Mouse (Mus musculus) limb, embryonic 13.5 days (tissue): ENCODE results near the gene Olfr374. TPM values are rescaled to one million over a fixed set of nuclear protein-coding genes. Genes with fewer than 3 reads are reported as not detected.
"Not testable (repeated sequence)": the region's sequence is repeated elsewhere in the genome, so short reads cannot be mapped to it uniquely, and the experiment has no call there.

ENCODE experiments used
- ATAC-seq: fragments of 200-750 bp; cut with Nextera tagmentation; 2 replicates; pipeline ENCODE4 v1.8.0; 2017; ENCODE audit warnings: low read depth, moderate number of reproducible peaks, moderate TSS enrichment; ENCODE audit not compliant: low FRiP score
- H3K27ac ChIP-seq: fragments of 300-500 bp; sonication (generic); 2 replicates; pipeline ENCODE4 v1.5.1; 2015; ENCODE audit warnings: inconsistent platforms, mild to moderate bottlenecking, moderate library complexity
- H3K27me3 ChIP-seq: fragments of 300-500 bp; sonication (generic); 2 replicates; pipeline ENCODE4 v1.6.1; 2015; ENCODE audit warnings: mild to moderate bottlenecking, inconsistent platforms
- H3K36me3 ChIP-seq: fragments of 300-500 bp; sonication (generic); 2 replicates; pipeline ENCODE4 v1.6.1; 2015; ENCODE audit warnings: inconsistent platforms, mild to moderate bottlenecking, moderate library complexity
- H3K4me1 ChIP-seq: fragments of 300-500 bp; sonication (generic); 2 replicates; pipeline ENCODE4 v1.6.1; 2015; ENCODE audit warnings: inconsistent platforms
- H3K4me2 ChIP-seq: fragments of 300-500 bp; sonication (generic); replicated peaks from 2 replicates; pipeline ENCODE4 v1.6.1; 2015; ENCODE audit warnings: inconsistent platforms, mild to moderate bottlenecking, moderate library complexity
- H3K4me3 ChIP-seq: fragments of 300-500 bp; sonication (generic); 2 replicates; pipeline ENCODE4 v1.5.1; 2015; ENCODE audit warnings: moderate library complexity, mild to moderate bottlenecking, inconsistent platforms
- H3K9ac ChIP-seq: fragments of 300-500 bp; sonication (generic); 2 replicates; pipeline ENCODE4 v1.6.1; 2015; ENCODE audit warnings: mild to moderate bottlenecking, inconsistent platforms
- H3K9me3 ChIP-seq: fragments of 300-500 bp; sonication (generic); 2 replicates; pipeline ENCODE4 v1.6.1; 2016; ENCODE audit warnings: inconsistent platforms
- WGBS: fragments of 180-500 bp; shearing (Covaris S2); methylation state at CpG from one replicate; pipeline ENCODE4 v1.1.7; 2015; 5-methylcytosine and 5-hydroxymethylcytosine counted together
- polyA plus RNA-seq: library from polyadenylated mRNA; unstranded; fragments of >200 nt; fragmentation: Nextera tagmentation; extraction: Ambion mirVana; gene quantifications from 2 replicates; pipeline ENCODE4 v1.2.1, GENCODE M21; 2015

Gene Olfr374
- polyA plus RNA-seq, result 0.09 TPM in 1 of 2 replicates, not detected in the other

DNA sequence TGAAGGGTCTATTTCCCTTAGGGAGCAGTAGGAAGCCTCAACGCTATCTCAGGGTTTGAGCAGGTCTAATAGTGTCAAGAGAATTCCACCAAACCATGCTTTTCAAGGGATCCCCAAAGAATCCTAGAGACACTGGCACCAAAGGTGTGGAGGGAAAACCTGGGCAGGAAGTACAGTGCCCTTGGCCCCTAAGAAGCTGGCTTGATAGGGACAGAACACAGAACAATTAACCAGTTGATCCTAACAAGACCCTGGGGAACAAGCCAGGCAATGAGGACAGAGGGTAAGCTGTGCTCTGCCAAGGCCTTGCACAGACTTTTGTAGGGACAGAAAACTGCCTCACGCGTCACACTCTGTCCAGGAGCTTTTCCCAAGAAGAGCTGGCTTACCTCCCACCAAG, at the start of gene Olfr374:
TSS of gene Olfr374 (plus strand) at position 301 of the 400 bp plus-strand sequence.
- ATAC-seq, result no peak
- no peaks in the 10 kb centered on the region for H3K27me3 ChIP-seq
- no peak within 1 kb of the TSS for H3K27ac ChIP-seq
- H3K36me3 ChIP-seq, result no peaks in the 10 kb centered on the region
- WGBS, result 81% methylated on average over 3 of the region's 3 CpGs
- no peak within 1 kb of the TSS for H3K4me3 ChIP-seq
- H3K9me3 ChIP-seq, result peaks cover 7% of the 10 kb centered on the region
- H3K4me1 ChIP-seq, result no peaks in the 10 kb centered on the region
- no peak within 1 kb of the TSS for H3K9ac ChIP-seq
- H3K4me2 ChIP-seq, result no peak within 1 kb of the TSS

DNA sequence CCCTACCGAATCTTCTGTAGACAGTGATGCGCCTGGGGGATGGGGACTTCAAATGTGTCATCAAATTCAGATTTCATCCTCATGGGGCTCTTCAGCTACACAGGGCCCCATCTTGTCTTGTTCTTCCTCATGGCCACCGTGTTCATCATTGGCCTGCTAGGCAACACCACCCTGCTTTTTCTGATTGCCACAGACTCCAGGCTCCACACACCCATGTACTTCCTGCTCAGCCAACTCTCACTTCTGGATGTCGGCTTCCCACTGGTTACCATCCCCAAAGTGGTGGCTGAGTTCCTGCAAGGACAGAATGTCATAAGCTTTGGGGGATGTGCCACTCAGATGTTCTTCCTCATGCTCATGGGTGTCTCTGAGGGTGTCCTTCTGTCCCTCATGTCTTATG, 49.2 kb upstream of the Olfr374 start:
- H3K4me1 ChIP-seq, ATAC-seq, H3K9ac ChIP-seq, H3K9me3 ChIP-seq, H3K4me2 ChIP-seq, H3K36me3 ChIP-seq, H3K27me3 ChIP-seq, H3K4me3 ChIP-seq, H3K27ac ChIP-seq: not testable (repeated sequence)
- WGBS, result 85% methylated on average over 3 of the region's 4 CpGs

DNA sequence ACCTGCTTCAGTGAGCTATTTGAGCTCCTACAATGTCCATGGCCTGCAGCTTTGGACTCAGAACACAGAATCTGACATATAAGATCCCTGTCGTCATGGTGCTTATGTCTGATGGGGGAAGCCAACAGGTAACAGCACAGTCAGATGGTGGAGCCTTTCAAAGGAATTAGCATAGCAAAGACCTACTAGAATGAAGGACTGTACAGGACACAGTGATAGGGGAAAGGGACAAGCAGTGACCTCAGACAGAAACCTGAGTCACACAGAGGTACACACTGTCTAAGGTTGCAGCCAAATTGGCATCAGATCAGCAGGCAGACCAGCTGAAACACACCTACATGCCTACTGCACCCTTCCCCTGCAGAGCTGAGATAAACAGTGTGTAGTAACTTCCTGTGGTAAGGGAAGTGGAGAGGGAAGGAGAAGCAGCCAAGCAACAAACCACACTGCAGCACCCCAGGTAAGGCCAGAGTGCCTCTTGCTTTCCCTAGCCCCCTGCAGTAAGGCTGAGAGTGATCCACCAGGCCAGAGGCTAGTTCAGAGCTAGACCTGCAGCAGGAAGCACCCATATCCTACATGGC, 39.9 kb upstream of the Olfr374 start:
- H3K4me1 ChIP-seq, H3K36me3 ChIP-seq, H3K9me3 ChIP-seq, H3K4me3 ChIP-seq, H3K27me3 ChIP-seq, H3K9ac ChIP-seq, H3K27ac ChIP-seq, H3K4me2 ChIP-seq, ATAC-seq: not testable (repeated sequence)
- WGBS, result 87% methylated on average over 1 of the region's 1 CpGs

DNA sequence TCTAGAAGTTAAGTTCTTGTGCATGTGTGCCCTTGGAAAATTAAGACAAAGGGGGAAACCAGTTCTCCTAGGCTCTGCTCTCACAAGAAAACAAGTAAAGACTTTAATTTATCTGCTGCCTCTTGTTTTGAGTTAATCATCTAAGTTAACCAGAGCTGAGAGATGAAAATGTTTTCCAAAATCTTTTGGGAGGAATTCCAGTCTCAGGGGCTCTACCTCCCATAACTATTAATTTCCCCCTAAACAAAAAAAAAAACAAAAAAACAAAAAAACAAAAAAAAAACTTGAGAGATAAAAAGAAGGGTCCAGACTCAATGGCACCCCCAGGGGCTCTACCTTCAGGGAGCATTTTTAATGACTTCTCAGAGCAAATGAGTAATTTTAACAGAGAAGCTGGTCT, 24.0 kb upstream of the Olfr374 start, which contains the start of gene Olfr373:
TSS of gene Olfr373 (plus strand) at position 301 of the 400 bp plus-strand sequence.
- not testable (repeated sequence) for H3K36me3 ChIP-seq, H3K9ac ChIP-seq, H3K9me3 ChIP-seq, H3K4me3 ChIP-seq, H3K27ac ChIP-seq, H3K4me1 ChIP-seq, H3K4me2 ChIP-seq, H3K27me3 ChIP-seq, ATAC-seq

DNA sequence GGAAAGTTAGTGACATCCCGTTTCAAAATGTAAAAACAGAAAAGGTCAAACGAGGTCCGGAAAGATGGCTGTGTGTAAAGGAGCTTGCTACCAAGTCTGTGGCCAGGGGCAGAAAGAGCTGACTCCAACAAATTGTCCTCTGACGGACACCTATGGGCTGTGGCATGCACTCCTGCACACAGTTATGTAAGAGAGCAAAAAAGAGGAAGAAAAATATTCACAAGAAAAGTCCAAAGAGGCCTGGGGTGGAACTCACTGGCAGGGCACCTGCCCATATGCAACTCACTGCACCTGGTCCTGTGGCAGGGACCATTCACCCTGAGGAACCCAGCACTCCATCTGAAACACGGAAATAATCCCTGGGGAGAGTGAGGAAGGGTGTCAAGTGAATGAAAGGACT, 22.1 kb upstream of the Olfr374 start:
- H3K36me3 ChIP-seq, result no peaks in the 10 kb centered on the region
- H3K4me1 ChIP-seq, result no peaks in the 10 kb centered on the region
- no peak overlapping the region for H3K4me2 ChIP-seq
- H3K4me3 ChIP-seq, result no peak overlapping the region
- H3K9ac ChIP-seq, result no peak overlapping the region
- no peaks in the 10 kb centered on the region for H3K9me3 ChIP-seq
- WGBS, result 73% methylated on average over 5 of the region's 5 CpGs
- no peak overlapping the region for H3K27ac ChIP-seq
- no peak for ATAC-seq
- H3K27me3 ChIP-seq, result no peaks in the 10 kb centered on the region

DNA sequence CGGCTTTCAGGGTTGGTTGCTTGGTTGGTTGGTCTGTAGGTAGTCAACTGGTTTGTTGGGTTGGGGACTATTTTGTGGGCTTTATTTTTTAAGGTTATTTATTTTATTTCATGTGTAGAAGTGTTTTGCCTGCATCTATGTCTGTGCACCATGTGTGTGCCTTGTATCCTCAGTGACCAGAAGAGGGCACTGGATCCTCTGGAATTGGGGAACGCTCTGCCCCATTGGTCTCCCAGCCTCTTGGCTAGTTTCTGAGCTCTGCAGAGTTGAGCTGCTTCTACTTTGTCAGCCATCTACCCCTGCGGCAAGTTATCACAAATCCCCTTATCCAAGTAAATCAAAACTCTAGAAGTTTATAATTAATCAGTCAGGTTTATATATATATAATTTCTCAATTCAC, 19.2 kb upstream of the Olfr374 start:
- ATAC-seq, H3K36me3 ChIP-seq: not testable (repeated sequence)
- 86% methylated on average over 3 of the region's 3 CpGs for WGBS

DNA sequence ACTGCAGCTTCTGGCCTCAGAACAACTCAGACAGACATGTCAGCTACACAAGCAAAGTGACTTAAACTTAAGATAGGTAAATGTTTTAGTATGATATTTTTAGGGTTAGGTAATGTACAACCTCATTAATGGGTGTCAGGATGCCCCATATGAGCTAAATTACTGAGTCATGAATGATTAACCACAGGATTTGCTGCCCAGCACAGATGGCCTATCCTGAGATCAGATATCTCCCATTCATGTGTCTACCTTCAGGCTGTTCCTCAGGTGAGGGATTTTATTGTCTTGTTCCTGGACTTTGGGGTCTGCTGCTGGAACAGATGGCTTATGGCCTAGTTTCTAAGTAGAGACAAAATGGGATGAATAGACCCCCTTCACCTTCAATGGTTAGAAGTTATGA, 10.1 kb upstream of the Olfr374 start:
- not testable (repeated sequence) for H3K27ac ChIP-seq, H3K4me1 ChIP-seq, H3K9me3 ChIP-seq, H3K4me2 ChIP-seq, H3K9ac ChIP-seq, H3K36me3 ChIP-seq, H3K4me3 ChIP-seq, H3K27me3 ChIP-seq, ATAC-seq

More for the DNA sequence above, 19.2 kb upstream of the Olfr374 start:
- not testable (repeated sequence) for H3K9ac ChIP-seq, H3K4me1 ChIP-seq, H3K4me2 ChIP-seq, H3K9me3 ChIP-seq, H3K27ac ChIP-seq, H3K4me3 ChIP-seq, H3K27me3 ChIP-seq

DNA sequence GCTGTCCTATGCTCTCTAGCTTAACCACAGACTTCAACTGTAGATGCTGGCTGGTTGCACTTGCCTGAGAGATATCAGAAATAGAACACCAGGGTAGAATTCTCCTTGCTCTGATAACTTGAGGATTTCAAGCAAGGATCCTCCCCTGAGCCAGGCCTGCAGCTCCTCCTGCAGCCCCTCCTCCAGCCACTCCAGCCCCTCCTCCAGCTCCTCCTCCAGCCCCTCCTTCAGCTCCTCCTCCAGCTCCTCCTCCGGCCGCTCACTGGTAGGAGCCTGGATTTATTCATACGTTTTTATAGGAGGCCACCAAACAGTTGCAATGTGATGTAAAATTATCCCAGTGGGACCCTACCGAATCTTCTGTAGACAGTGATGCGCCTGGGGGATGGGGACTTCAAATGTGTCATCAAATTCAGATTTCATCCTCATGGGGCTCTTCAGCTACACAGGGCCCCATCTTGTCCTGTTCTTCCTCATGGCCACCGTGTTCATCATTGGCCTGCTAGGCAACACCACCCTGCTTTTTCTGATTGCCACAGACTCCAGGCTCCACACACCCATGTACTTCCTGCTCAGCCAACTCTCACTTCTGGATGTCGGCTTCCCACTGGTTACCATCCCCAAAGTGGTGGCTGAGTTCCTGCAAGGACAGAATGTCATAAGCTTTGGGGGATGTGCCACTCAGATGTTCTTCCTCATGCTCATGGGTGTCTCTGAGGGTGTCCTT, 7.3 kb upstream of the Olfr374 start:
- not testable (repeated sequence) for ATAC-seq, H3K4me3 ChIP-seq, H3K4me1 ChIP-seq, H3K9ac ChIP-seq, H3K27ac ChIP-seq, H3K9me3 ChIP-seq, H3K27me3 ChIP-seq, H3K4me2 ChIP-seq, H3K36me3 ChIP-seq
- WGBS, result 62% methylated on average over 6 of the region's 7 CpGs

DNA sequence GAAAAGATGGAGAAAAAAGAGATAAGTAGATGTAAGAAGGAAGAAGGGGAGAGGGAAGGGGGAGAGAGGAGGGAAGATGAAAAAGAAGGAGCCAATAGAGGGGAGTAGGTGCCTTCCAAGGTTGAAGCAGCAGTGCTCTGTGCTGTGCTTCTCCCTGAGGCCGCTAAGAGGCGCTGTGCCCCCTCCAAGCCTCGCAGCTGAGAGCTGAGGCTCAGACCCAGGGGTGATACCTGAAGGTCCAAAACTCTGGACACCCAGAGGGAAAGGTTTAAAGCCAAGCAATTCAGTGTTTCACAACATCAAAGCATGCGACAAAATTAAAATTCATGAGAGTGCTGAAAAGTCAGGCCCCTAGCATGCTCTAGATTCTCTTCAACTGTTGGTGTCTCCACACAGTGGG, 1.7 kb upstream of the Olfr374 start:
- Histone ChIP-seq H3K4me2 (no peak overlapping the region), H3K4me3 (no peak overlapping the region), H3K9me3 (peaks cover 7% of the 10 kb centered on the region), H3K27me3 (no peaks in the 10 kb centered on the region), H3K36me3 (no peaks in the 10 kb centered on the region), H3K27ac (no peak overlapping the region), H3K9ac (no peak overlapping the region), H3K4me1 (no peaks in the 10 kb centered on the region)
- 15% methylated on average over 4 of the region's 4 CpGs for WGBS
- ATAC-seq, result no peak

DNA sequence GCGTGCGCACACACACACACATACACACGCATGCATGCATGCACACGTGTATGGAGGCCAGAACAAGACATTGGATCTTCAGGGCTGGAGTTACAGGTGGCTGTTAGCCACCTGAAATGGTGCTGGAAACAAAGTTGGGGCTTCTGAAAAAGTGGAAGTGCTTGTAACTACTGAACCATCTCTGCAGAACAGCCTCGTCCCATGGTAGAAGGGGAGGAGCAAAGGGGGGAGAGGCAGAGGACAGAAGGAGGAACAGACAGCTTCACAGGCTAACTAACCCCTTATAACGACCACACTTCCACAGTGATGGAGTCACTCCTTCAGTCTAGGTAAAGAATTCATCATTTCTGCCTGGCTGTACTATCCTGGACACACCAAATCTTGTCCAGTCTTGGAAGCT, 4.0 kb downstream of the Olfr374 start:
- H3K36me3 ChIP-seq, result no peaks in the 10 kb centered on the region
- 77% methylated on average over 6 of the region's 6 CpGs for WGBS
- no peaks in the 10 kb centered on the region for H3K4me1 ChIP-seq
- ATAC-seq, result no peak
- no peak overlapping the region for H3K9ac ChIP-seq
- no peaks in the 10 kb centered on the region for H3K27me3 ChIP-seq
- H3K4me3 ChIP-seq, result no peak overlapping the region
- no peak overlapping the region for H3K4me2 ChIP-seq
- no peak overlapping the region for H3K27ac ChIP-seq
- H3K9me3 ChIP-seq, result no peaks in the 10 kb centered on the region

DNA sequence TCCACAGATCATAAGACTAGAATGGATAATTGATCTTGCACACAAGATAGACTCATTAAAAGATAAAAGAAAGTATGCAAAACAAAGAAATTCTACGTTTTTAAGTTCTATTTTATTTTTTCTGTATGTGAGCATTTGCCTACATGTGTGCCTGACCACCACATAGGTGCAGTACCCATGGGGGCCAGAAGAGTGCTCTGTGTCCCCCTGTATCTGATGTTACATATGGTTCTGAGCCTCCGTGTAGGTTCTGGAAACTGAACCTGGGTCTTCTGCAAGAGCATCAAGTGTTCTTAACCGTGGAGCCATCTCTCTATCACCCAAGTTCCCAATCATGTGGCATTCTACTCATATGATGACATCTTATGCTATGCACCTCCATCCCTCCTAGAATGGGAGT, 5.6 kb downstream of the Olfr374 start:
- Histone ChIP-seq H3K4me1 (no peaks in the 10 kb centered on the region), H3K4me2 (no peak overlapping the region), H3K9me3 (no peaks in the 10 kb centered on the region), H3K36me3 (no peaks in the 10 kb centered on the region), H3K27ac (no peak overlapping the region), H3K4me3 (no peak overlapping the region), H3K27me3 (no peaks in the 10 kb centered on the region), H3K9ac (no peak overlapping the region)
- 69% methylated on average over 3 of the region's 3 CpGs for WGBS
- no peak for ATAC-seq

DNA sequence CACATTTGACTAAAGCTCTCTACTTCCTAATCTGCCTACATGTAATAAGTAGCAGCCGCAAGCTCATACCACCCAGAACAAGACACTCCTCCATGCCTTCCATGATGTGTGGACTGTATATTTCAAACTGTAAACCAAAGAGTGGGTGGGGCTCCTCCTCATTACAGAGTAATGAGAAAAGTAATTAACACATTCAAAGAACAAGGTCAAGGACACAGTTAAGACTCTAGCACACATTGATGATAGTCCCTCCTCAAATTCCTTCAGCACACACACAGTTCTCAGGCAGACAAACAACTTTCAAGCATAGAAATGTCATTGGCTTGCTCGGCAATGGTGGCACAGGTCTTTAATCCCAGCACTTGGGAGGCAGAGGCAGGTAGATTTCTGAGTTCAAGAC, 8.4 kb downstream of the Olfr374 start:
- 81% methylated on average over 2 of the region's 2 CpGs for WGBS
- Histone ChIP-seq H3K9ac (no peak overlapping the region), H3K27me3 (no peaks in the 10 kb centered on the region), H3K4me2 (no peak overlapping the region), H3K4me1 (no peaks in the 10 kb centered on the region), H3K9me3 (no peaks in the 10 kb centered on the region), H3K27ac (no peak overlapping the region), H3K36me3 (no peaks in the 10 kb centered on the region), H3K4me3 (no peak overlapping the region)
- ATAC-seq, result no peak

DNA sequence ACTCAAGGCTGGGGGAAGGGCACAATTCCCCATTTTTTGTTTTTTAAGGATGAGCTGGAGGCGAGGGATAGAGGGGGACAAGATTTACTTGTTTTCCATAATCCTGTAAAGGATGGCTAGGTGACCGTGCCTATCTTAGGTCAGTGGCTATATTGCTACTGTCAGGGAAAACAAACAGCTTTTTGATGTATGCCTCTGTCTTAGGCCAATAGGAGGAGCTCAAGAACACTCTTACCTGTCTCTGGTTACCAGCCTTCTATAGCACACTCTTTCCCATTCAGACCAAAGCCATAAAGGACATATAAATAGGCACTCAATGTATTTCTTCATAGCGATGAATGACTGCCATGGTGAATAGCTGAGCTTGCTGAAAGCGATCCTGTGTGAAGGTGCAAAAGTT, 11.8 kb downstream of the Olfr374 start:
- H3K4me1 ChIP-seq, result peaks cover 4% of the 10 kb centered on the region; the same call in 1 of the 2 replicates
- H3K27me3 ChIP-seq, result no peaks in the 10 kb centered on the region
- no peaks in the 10 kb centered on the region for H3K36me3 ChIP-seq
- no peak overlapping the region for H3K4me2 ChIP-seq
- 47% methylated on average over 4 of the region's 4 CpGs for WGBS
- no peak overlapping the region for H3K27ac ChIP-seq
- no peak overlapping the region for H3K4me3 ChIP-seq
- ATAC-seq, result no peak
- H3K9me3 ChIP-seq, result no peaks in the 10 kb centered on the region
- no peak overlapping the region for H3K9ac ChIP-seq
